Mouse (Mus musculus) layer of hippocampus, postnatal 14 days (tissue): ENCODE data around the gene 2310022B05Rik. TPM values are rescaled to one million over a fixed set of nuclear protein-coding genes. Genes with fewer than 3 reads are reported as not detected.

ENCODE experiments used
- DNase-seq, 2 experiments: peaks; one replicate each; pipeline ENCODE4 v3.0.0; 2021 to 2022; ENCODE audit warnings: low spot score in 2 of 2, mixed read lengths in 1 of 2
- total RNA-seq, 2 experiments: library from RNA; stranded (reverse); gene quantifications; 2 replicates each; pipeline ENCODE4 v1.2.3; 2021

The 2310022B05Rik gene
- total RNA-seq, 2 experiments from 2014 or later: 94.7 to 99.2 TPM

DNA sequence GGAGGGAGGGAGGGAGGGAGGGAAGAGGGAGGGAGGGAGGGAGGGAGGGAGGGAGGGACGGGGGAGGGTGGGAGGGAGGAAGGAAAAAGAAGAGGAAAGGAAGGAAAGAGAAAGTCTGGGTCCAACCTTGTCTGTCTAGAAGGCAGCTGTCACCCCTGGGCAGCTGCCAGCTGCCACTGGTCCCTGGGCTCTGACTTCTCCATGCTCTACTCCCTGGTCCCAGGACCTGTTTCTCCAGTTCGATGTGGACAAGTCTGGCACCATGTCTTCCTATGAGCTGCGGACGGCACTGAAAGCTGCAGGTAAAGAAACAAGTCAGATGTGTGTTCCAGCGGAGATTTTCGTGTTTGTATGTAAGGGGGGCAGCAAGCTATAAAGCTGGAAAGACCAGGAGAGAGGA lies 48.8 kb downstream of the 2310022B05Rik start:
- DNase-seq: no peak

DNA sequence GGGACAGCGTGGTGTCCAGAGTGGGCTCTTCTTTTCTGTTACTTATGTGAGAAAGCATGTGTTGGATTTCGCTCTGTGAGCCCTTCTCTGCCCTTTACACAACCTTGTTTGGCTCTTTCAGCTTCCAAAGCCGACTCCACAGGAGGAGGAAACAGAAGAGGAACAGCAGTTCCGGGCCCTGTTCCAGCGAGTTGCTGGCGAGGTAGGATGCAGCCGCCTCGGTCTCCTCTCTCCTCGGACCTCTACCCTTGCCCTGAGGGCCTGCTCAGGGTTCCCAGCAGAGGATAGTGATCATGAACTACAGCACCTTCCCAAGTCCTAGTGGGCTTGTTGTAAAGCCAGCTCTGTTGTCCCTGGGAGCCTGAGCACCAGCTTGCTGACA lies 54.2 kb downstream of the 2310022B05Rik start:
- no peak for DNase-seq

DNA sequence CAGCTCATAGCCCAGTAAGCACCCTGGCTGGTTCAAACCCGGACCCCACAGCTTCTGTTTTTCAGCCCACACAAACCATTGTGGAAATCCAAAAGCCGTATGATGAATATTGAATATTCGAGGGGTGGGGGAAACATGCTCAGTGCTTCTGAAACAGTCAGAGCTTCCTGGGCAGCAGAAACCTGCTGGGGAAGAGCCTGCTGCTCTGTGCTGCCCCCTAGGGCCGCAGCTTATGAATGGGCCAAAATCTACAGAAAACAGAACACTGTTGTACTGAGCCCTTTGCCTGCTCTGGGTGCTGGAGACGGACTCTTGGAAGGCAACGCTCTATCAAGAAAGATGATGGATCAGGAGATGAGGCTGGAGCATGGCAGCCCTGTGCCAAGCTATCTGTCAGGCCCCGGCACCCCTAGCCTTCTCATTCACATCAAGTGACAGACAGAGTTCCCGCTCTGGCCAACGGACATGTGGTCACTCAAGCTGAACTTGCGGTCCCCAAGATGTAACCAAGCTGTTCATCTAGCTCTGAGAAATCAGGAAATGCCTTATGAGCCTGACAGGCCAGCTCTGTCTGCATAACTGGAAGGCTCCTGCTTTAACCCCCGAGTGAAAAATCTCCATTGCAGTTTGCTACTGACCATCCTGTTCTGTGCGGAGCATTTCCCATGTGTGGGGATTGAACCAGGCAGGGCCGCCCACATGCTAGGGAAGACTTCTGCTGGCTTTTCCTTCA lies 54.8 kb downstream of the 2310022B05Rik start:
- no peak for DNase-seq

DNA sequence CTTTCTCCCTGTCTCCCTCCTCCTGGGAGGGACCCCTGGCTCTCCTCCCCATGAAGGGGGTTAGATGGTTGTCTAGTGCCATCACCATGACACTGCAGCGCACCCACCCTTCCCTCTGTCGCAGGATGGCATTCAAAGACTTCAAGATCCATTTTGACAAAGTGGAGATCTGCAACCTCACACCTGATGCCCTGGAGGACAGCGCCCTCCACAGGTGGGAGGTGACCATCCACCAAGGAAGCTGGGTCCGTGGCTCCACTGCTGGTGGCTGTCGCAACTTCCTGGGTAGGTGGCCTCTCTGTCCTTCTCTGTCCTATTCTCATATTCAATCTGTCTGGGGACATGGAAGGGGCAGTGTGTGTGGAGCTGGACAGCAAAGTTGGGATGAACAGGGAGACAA lies 59.1 kb downstream of the 2310022B05Rik start:
- no peak for DNase-seq

DNA sequence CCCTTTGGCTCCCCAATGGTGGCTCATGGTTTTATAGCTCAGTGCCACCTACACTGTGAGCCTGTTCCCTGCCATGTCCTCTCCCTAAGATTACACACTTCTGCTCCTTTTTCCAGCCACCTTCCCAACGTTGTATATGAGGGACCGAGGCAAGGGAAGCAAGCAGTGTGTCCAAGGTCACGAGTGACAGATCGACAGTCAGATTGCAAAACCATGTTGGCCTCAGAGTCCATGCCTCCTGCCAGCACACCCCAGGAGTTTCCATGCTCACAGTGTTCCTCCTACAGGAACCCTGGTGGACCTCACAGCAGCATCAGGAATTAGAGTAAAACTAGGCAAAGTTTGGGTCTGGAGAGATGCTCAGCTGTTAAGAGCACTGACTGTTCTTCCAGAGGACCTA lies 73.8 kb downstream of the 2310022B05Rik start:
- no peak for DNase-seq

DNA sequence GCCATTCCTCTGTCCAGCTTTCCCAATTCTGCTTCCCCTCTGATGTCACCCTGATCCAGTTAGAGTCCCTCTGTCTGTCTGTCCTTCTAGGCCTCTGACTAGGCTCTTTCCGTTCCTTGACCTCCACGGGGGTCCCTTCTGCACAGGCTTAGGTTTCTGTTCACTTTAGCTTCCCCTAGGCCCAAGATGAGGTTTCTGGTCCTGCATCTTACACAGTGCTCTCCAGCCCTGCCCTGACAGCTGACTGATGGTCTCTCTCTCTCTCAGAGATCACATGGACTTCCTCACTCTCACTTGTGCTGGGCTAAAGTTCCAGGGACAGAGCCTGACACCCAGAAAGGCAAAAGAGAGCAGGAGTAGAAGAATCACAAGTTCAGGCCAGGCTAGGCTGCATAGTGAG lies 76.6 kb downstream of the 2310022B05Rik start:
- DNase-seq: no peak

Other genes with a start within 250 kb of the 2310022B05Rik start
- gene Pgbd5, start 223.7 kb downstream of the 2310022B05Rik start, total RNA-seq: 100 to 1,000 TPM; 186 to 191 TPM
- 10 to 100 TPM; 33.7 to 38.2 TPM for gene Cog2, start 142.6 kb downstream of the 2310022B05Rik start, total RNA-seq
- gene Agt, start 93.7 kb downstream of the 2310022B05Rik start, total RNA-seq: 10 to 100 TPM; 56.4 to 82.1 TPM
- gene Capn9, start 87.3 kb downstream of the 2310022B05Rik start, total RNA-seq: under 1 TPM in 1 of 2 experiments, not detected in 1; 0.18 TPM
- 10 to 100 TPM; 51.8 to 54.9 TPM for gene Ttc13, start 58.6 kb upstream of the 2310022B05Rik start, total RNA-seq
- gene Arv1, start 58.8 kb upstream of the 2310022B05Rik start, total RNA-seq: 10 to 100 TPM; 11.3 to 13.3 TPM
- gene Fam89a, start 88.5 kb upstream of the 2310022B05Rik start, total RNA-seq: under 1 TPM; 0.67 to 0.97 TPM
- 10 to 100 TPM; 14.9 to 16.5 TPM for gene Trim67, start 129.7 kb upstream of the 2310022B05Rik start, total RNA-seq
- gene Gnpat, start 199.7 kb upstream of the 2310022B05Rik start, total RNA-seq: 10 to 100 TPM; 66.3 to 69.6 TPM
- 10 to 100 TPM; 23.5 to 24.0 TPM for gene 2810004N23Rik, start 199.8 kb upstream of the 2310022B05Rik start, total RNA-seq
- 10 to 100 TPM; 35.3 to 37.0 TPM for gene Exoc8, start 234.3 kb upstream of the 2310022B05Rik start, total RNA-seq
- gene Sprtn, start 234.5 kb upstream of the 2310022B05Rik start, total RNA-seq: 10 to 100 TPM; 12.8 to 14.3 TPM